Mouse (Mus musculus) erythroblast, embryonic 14.5 days (primary cell): Measurements from ENCODE around the gene Cdk9.

ENCODE experiments used
- GATA1 ChIP-seq: IDR thresholded peaks from 2 replicates; pipeline ENCODE4 v1.6.1; 2012; ENCODE audit warnings: low read length, inconsistent platforms, mixed read lengths
- TAL1 ChIP-seq: IDR thresholded peaks from 3 replicates; pipeline ENCODE4 v1.6.1; 2012; ENCODE audit warnings: low read length, inconsistent platforms, mixed read lengths

GRCm38 (mm10) chr2:32734933-32735332 lies 22.1 kb upstream of the Cdk9 start:
- TF ChIP-seq GATA1 (no peak), TAL1 (no peak)
